In genomic region chr14:55477829-55478228, GRCm38 (mm10) we compare ENCODE assay signal across 11 mouse cellular contexts. TPM values are rescaled to one million over a fixed set of nuclear protein-coding genes. Genes with fewer than 3 reads are reported as not detected.
DNase-seq lines count a peak whose midpoint lies in the region; ATAC-seq and TF ChIP-seq lines count a peak whose summit lies in the region.
"Had no signal": no experiment of that assay in that cellular context is flagged by ENCODE, and none has a peak within 500 bp of the region (broad histone marks: within the 10 kb centered on the region; RNA-seq: fewer than 3 reads in every experiment).

No protein-coding gene starts in this region.

- no peak for TF ChIP-seq EP300 in CH12.LX (IDR thresholded peaks at IDR 0.05; ENCODE audit: low read length)
- TF ChIP-seq EP300 in MEL (IDR thresholded peaks at IDR 0.05; ENCODE audit: low read depth in 1 of 2, low read length in 2 of 2), result no peak

- 0 out of 2 replicates have a peak overlapping the region, but pooled peaks have one; percentile 59 for H3K4me3 ChIP-seq in hindbrain, embryonic 10.5 days
- H3K4me3 ChIP-seq in hindbrain, embryonic 12.5 days, result no peak overlapping the region
- peak overlapping the region in 1 of 3 experiments; percentile 79 for H3K4me3 ChIP-seq in CH12.LX (replicated peaks in 1 of 3; ENCODE audit: low read depth in 2 of 3, low read length in 2 of 3, poor library complexity in 1 of 3)
- H3K4me3 ChIP-seq in MEL (ENCODE audit: control insufficient read depth in 1 of 2, insufficient read depth in 1 of 2, low read depth in 2 of 2, low read length in 2 of 2), result no peak overlapping the region; a peak in 1 of 4 replicates
- H3K4me3 ChIP-seq in liver, embryonic 11.5 days (ENCODE audit: low read depth, low read length), result no peak overlapping the region

- 89% methylated on average over 5 of the region's 5 CpGs for WGBS in hindbrain, embryonic 10.5 days
- WGBS in hindbrain, embryonic 12.5 days, result 93% methylated on average over 5 of the region's 5 CpGs
- WGBS in liver, embryonic 11.5 days, result 42% methylated on average over 5 of the region's 5 CpGs

- no peaks in the 10 kb centered on the region for H3K9me3 ChIP-seq in hindbrain, embryonic 10.5 days
- H3K9me3 ChIP-seq in hindbrain, embryonic 12.5 days (replicated peaks), result no peaks in the 10 kb centered on the region
- H3K9me3 ChIP-seq in CH12.LX (replicated peaks; ENCODE audit: low read length), result no peaks in the 10 kb centered on the region
- H3K9me3 ChIP-seq in MEL (replicated peaks; ENCODE audit: insufficient read depth, low read length), result no peaks in the 10 kb centered on the region
- no peaks in the 10 kb centered on the region for H3K9me3 ChIP-seq in liver, embryonic 11.5 days (ENCODE audit: control insufficient read depth, low read length)
- H3K9me3 ChIP-seq: G1E had no signal

- no peak overlapping the region for H3K4me2 ChIP-seq in hindbrain, embryonic 12.5 days (replicated peaks)
- peak overlapping the region; percentile 77; the same call in 1 of the 2 replicates for H3K4me2 ChIP-seq in CH12.LX (ENCODE audit: insufficient read depth, low read depth, poor library complexity, severe bottlenecking)
- H3K4me2 ChIP-seq in liver, embryonic 11.5 days, result peak overlapping the region; percentile 69

- dilution Hi-C loops in CH12.LX (cut with MboI; ENCODE audit: extremely low pct_ligation_motif_present, extremely low pct_unique_long_range_greater_than_20kb, low sequenced_read_pairs), result no loop called here

- DNase-seq in hindbrain, embryonic 10.5 days (ENCODE audit: low spot score), result no peak
- DNase-seq in CH12.LX (ENCODE audit: extremely low read depth) (no peak), MEL (ENCODE audit: low read depth, low spot score) (peak; percentile 9)
- no peak for DNase-seq in liver, embryonic 11.5 days (ENCODE audit: low spot score)
- no peak for DNase-seq in right cerebral cortex, postnatal 4 days
- DNase-seq in adrenal gland, postnatal 36 days, result no peak
- DNase-seq in layer of hippocampus, postnatal 10 days (ENCODE audit: low spot score in 2 of 2), result no peak

- H3K9ac ChIP-seq in hindbrain, embryonic 12.5 days, result no peak overlapping the region
- H3K9ac ChIP-seq in CH12.LX (ENCODE audit: insufficient read depth, low read depth) (no peak overlapping the region), MEL (ENCODE audit: control insufficient read depth, low read depth, low read length, poor library complexity, severe bottlenecking) (no peak overlapping the region)
- no peak overlapping the region for H3K9ac ChIP-seq in liver, embryonic 11.5 days (ENCODE audit: low read depth, low read length)

- TF ChIP-seq RAD21 in CH12.LX (IDR thresholded peaks at IDR 0.05; ENCODE audit: low read depth, low read length), result no peak
- no peak for TF ChIP-seq RAD21 in MEL (IDR thresholded peaks at IDR 0.05; ENCODE audit: low read depth, low read length)

- no peaks in the 10 kb centered on the region for H3K27me3 ChIP-seq in hindbrain, embryonic 10.5 days (ENCODE audit: insufficient read depth, poor library complexity, severe bottlenecking)
- H3K27me3 ChIP-seq in hindbrain, embryonic 12.5 days, result no peaks in the 10 kb centered on the region
- no peaks in the 10 kb centered on the region for H3K27me3 ChIP-seq in CH12.LX (replicated peaks)
- H3K27me3 ChIP-seq in MEL (ENCODE audit: control insufficient read depth in 1 of 2, insufficient read depth in 2 of 2, low read length in 2 of 2), result peaks cover 2 to 5% of the 10 kb centered on the region in 2 experiments; a peak in 3 of 4 replicates
- no peaks in the 10 kb centered on the region for H3K27me3 ChIP-seq in liver, embryonic 11.5 days (replicated peaks; ENCODE audit: control insufficient read depth, insufficient read depth, low read length)

- H3K36me3 ChIP-seq in hindbrain, embryonic 10.5 days, result no peaks in the 10 kb centered on the region
- no peaks in the 10 kb centered on the region for H3K36me3 ChIP-seq in hindbrain, embryonic 12.5 days
- H3K36me3 ChIP-seq in CH12.LX (replicated peaks in 1 of 2; ENCODE audit: control insufficient read depth in 1 of 2, insufficient read depth in 1 of 2, low read length in 1 of 2), result peaks cover 6 to 26% of the 10 kb centered on the region in 2 experiments
- peaks cover 0 to 12% of the 10 kb centered on the region in 2 experiments; a peak in 2 of 4 replicates for H3K36me3 ChIP-seq in MEL (ENCODE audit: control insufficient read depth in 1 of 2, insufficient read depth in 2 of 2, low read length in 2 of 2)
- no peaks in the 10 kb centered on the region for H3K36me3 ChIP-seq in liver, embryonic 11.5 days (ENCODE audit: control insufficient read depth, insufficient read depth, low read length)

- in situ Hi-C loops in CH12.LX (cut with MboI; ENCODE audit: low pct_ligation_motif_present, low pct_unique_long_range_greater_than_20kb, low sequenced_read_pairs), result no loop called here

- TF ChIP-seq CTCF in CH12.LX (conservative IDR thresholded peaks at IDR 0.05 in 1 of 2, IDR thresholded peaks at IDR 0.05 in 1 of 2; ENCODE audit: low read depth in 2 of 2, low read length in 2 of 2) (no peak), MEL (IDR thresholded peaks at IDR 0.05 in 2 of 3, conservative IDR thresholded peaks at IDR 0.05 in 1 of 3; ENCODE audit: control insufficient read depth in 1 of 3, insufficient read depth in 1 of 3, low read depth in 2 of 3, low read length in 3 of 3, poor library complexity in 1 of 3, severe bottlenecking in 1 of 3) (no peak)

- H3K4me1 ChIP-seq in hindbrain, embryonic 10.5 days (replicated peaks), result peaks cover 10% of the 10 kb centered on the region; the same call in 1 of the 2 replicates
- 0 out of 2 replicates have a peak, but pooled peaks cover 3% of the 10 kb centered on the region for H3K4me1 ChIP-seq in hindbrain, embryonic 12.5 days
- H3K4me1 ChIP-seq in CH12.LX (ENCODE audit: control insufficient read depth in 1 of 2, insufficient read depth in 2 of 2), result peaks cover 6 to 23% of the 10 kb centered on the region in 2 experiments
- H3K4me1 ChIP-seq in MEL (ENCODE audit: control insufficient read depth in 1 of 2, insufficient read depth in 2 of 2, low read length in 2 of 2), result peaks cover 0 to 18% of the 10 kb centered on the region in 2 experiments; a peak in 3 of 4 replicates
- peaks cover 26% of the 10 kb centered on the region for H3K4me1 ChIP-seq in liver, embryonic 11.5 days (replicated peaks; ENCODE audit: control insufficient read depth, insufficient read depth, low read length)

- ATAC-seq in hindbrain, embryonic 12.5 days (ENCODE audit: low FRiP score), result no peak
- peak; percentile 65 for ATAC-seq in liver, embryonic 11.5 days (replicated peaks; ENCODE audit: low FRiP score)

- 0 out of 2 replicates have a peak, but pooled peaks cover 2% of the 10 kb centered on the region for H3K79me2 ChIP-seq in CH12.LX (replicated peaks; ENCODE audit: control insufficient read depth, extremely low read depth, insufficient read depth, poor library complexity, severe bottlenecking)
- no peaks in the 10 kb centered on the region; the same call in 1 of the 2 replicates for H3K79me2 ChIP-seq in MEL (ENCODE audit: control insufficient read depth, insufficient read depth, low read length, poor library complexity)

- no peak overlapping the region for H3K27ac ChIP-seq in hindbrain, embryonic 10.5 days
- no peak overlapping the region for H3K27ac ChIP-seq in hindbrain, embryonic 12.5 days
- H3K27ac ChIP-seq in CH12.LX (ENCODE audit: insufficient read depth, low read depth) (no peak overlapping the region), MEL (ENCODE audit: control insufficient read depth, low read depth, low read length) (no peak overlapping the region)
- peak overlapping the region; percentile 87; the same call in 1 of the 2 replicates for H3K27ac ChIP-seq in liver, embryonic 11.5 days (ENCODE audit: low read depth, low read length)

- TF ChIP-seq POLR2A in CH12.LX (IDR thresholded peaks at IDR 0.05; ENCODE audit: low read depth, low read length) (no peak), MEL (IDR thresholded peaks at IDR 0.05; ENCODE audit: control insufficient read depth in 1 of 2, insufficient read depth in 1 of 2, low read depth in 1 of 2, low read length in 2 of 2, poor library complexity in 1 of 2) (no peak)

RNA-seq across cellular contexts. Expression of gene Dhrs4, which starts 0.7 kb away (rescaled TPM):
- 50.5 and 64.5 TPM in 2 replicates for polyA plus RNA-seq in hindbrain, embryonic 10.5 days (2016; fragmentation: Nextera tagmentation; extraction: Ambion mirVana)
- polyA plus RNA-seq in hindbrain, embryonic 12.5 days (2016; fragmentation: Nextera tagmentation; extraction: Ambion mirVana), result 42.7 and 44.5 TPM in 2 replicates
- 37.3 and 40.3 TPM in 2 replicates for total RNA-seq in CH12.LX (2012; rRNA removed)
- 24.7 and 27.9 TPM in 2 replicates for total RNA-seq in CH12.LX (2014; rRNA removed)
- polyA plus RNA-seq in CH12.LX (2012; ENCODE audit: insufficient read length, low read depth), result 60.2 and 77.6 TPM in 2 replicates
- total RNA-seq in MEL (2012; rRNA removed), result 19.9 and 22.7 TPM in 2 replicates
- polyA plus RNA-seq in MEL (2012; ENCODE audit: insufficient read depth in 1 of 2, insufficient read length in 2 of 2, low read depth in 1 of 2, low replicate concordance in 2 of 2, missing spikeins in 1 of 2), result 10 to 100 TPM in 1 of 2 experiments, not detected in 1; 34.2 TPM
- polyA plus RNA-seq in liver, embryonic 11.5 days (2014; fragmentation: Nextera tagmentation; extraction: Ambion mirVana), result 58.7 and 59.4 TPM in 2 replicates
- 10 to 100 TPM; 90.2 to 91.6 TPM for total RNA-seq in adrenal gland, postnatal 36 days (2021)
- 10 to 100 TPM; 16.5 to 17.7 TPM for total RNA-seq in layer of hippocampus, postnatal 10 days (2021)

RNA-seq across cellular contexts. Expression of gene Carmil3, which starts 12.6 kb away (rescaled TPM):
- 5.7 and 7.9 TPM in 2 replicates for polyA plus RNA-seq in hindbrain, embryonic 10.5 days (2016; fragmentation: Nextera tagmentation; extraction: Ambion mirVana)
- polyA plus RNA-seq in hindbrain, embryonic 12.5 days (2016; fragmentation: Nextera tagmentation; extraction: Ambion mirVana), result 17.0 and 18.0 TPM in 2 replicates
- total RNA-seq in CH12.LX (2012; rRNA removed) (1.3 and 2.3 TPM in 2 replicates), CH12.LX (2014; rRNA removed) (1.00 and 1.9 TPM in 2 replicates), MEL (2012; rRNA removed) (0.23 and 0.27 TPM in 2 replicates)
- polyA plus RNA-seq in CH12.LX (2012; ENCODE audit: insufficient read length, low read depth) (5.2 and 6.0 TPM in 2 replicates), MEL (2012; ENCODE audit: insufficient read depth in 1 of 2, insufficient read length in 2 of 2, low read depth in 1 of 2, low replicate concordance in 2 of 2, missing spikeins in 1 of 2) (1 to 10 TPM in 1 of 2 experiments, not detected in 1; 2.6 TPM)
- 2.7 and 3.0 TPM in 2 replicates for polyA plus RNA-seq in liver, embryonic 11.5 days (2014; fragmentation: Nextera tagmentation; extraction: Ambion mirVana)
- total RNA-seq in adrenal gland, postnatal 36 days (2021), result 1 to 10 TPM; 3.6 to 4.6 TPM
- 100 to 1,000 TPM; 106 to 144 TPM for total RNA-seq in layer of hippocampus, postnatal 10 days (2021)
- total RNA-seq: granulocyte monocyte progenitor cell, adult 5-6 weeks had no signal

RNA-seq across cellular contexts. Expression of gene Cpne6, which starts 32.4 kb away (rescaled TPM):
- 1.1 and 1.6 TPM in 2 replicates for polyA plus RNA-seq in hindbrain, embryonic 10.5 days (2016; fragmentation: Nextera tagmentation; extraction: Ambion mirVana)
- polyA plus RNA-seq in hindbrain, embryonic 12.5 days (2016; fragmentation: Nextera tagmentation; extraction: Ambion mirVana), result 0.83 and 1.4 TPM in 2 replicates
- not detected in 2 replicates for total RNA-seq in CH12.LX (2012; rRNA removed)
- total RNA-seq in CH12.LX (2014; rRNA removed), result not detected in 2 replicates
- polyA plus RNA-seq in CH12.LX (2012; ENCODE audit: insufficient read length, low read depth), result not detected in 2 replicates
- total RNA-seq in MEL (2012; rRNA removed), result not detected in 2 replicates
- polyA plus RNA-seq in MEL (2012; ENCODE audit: insufficient read depth in 1 of 2, insufficient read length in 2 of 2, low read depth in 1 of 2, low replicate concordance in 2 of 2, missing spikeins in 1 of 2), result not detected
- polyA plus RNA-seq in liver, embryonic 11.5 days (2014; fragmentation: Nextera tagmentation; extraction: Ambion mirVana), result 0.16 and 0.49 TPM in 2 replicates
- not detected for total RNA-seq in adrenal gland, postnatal 36 days (2021)
- total RNA-seq in layer of hippocampus, postnatal 10 days (2021), result 100 to 1,000 TPM; 306 to 335 TPM
- total RNA-seq: granulocyte monocyte progenitor cell, adult 5-6 weeks had no signal

RNA-seq across cellular contexts. Expression of gene Nrl, which starts 47.0 kb away (rescaled TPM):
- polyA plus RNA-seq in hindbrain, embryonic 10.5 days (2016; fragmentation: Nextera tagmentation; extraction: Ambion mirVana), result not detected in 2 replicates
- not detected in 2 replicates for polyA plus RNA-seq in hindbrain, embryonic 12.5 days (2016; fragmentation: Nextera tagmentation; extraction: Ambion mirVana)
- total RNA-seq in CH12.LX (2012; rRNA removed) (0.13 and 0.29 TPM in 2 replicates), CH12.LX (2014; rRNA removed) (0.14 and 0.86 TPM in 2 replicates), MEL (2012; rRNA removed) (not detected in 2 replicates)
- polyA plus RNA-seq in CH12.LX (2012; ENCODE audit: insufficient read length, low read depth) (0.20 TPM in 1 of 2 replicates, not detected in the other), MEL (2012; ENCODE audit: insufficient read depth in 1 of 2, insufficient read length in 2 of 2, low read depth in 1 of 2, low replicate concordance in 2 of 2, missing spikeins in 1 of 2) (not detected)
- not detected in 2 replicates for polyA plus RNA-seq in liver, embryonic 11.5 days (2014; fragmentation: Nextera tagmentation; extraction: Ambion mirVana)
- not detected for total RNA-seq in adrenal gland, postnatal 36 days (2021)
- total RNA-seq in layer of hippocampus, postnatal 10 days (2021), result under 1 TPM; 0.34 to 0.76 TPM
- total RNA-seq: adrenal gland, adult 18-20 months; granulocyte monocyte progenitor cell, adult 5-6 weeks had no signal
- polyA plus RNA-seq: G1E had no signal
